Mouse (Mus musculus) forebrain, embryonic 14.5 days (tissue): ENCODE results near the gene Spint2. TPM values are rescaled to one million over a fixed set of nuclear protein-coding genes. Genes with fewer than 3 reads are reported as not detected.

Experiments
- ATAC-seq: fragments of 200-750 bp; cut with Nextera tagmentation; 2 replicates; pipeline ENCODE4 v1.8.0; 2017; ENCODE audit warnings: mild to moderate bottlenecking, moderate library complexity
- DNase-seq: peaks from one replicate; pipeline ENCODE4 v3.0.0-alpha.2; 2015; ENCODE audit warnings: low spot score
- H3K27ac ChIP-seq: fragments of 300-500 bp; sonication (generic); 2 replicates; pipeline ENCODE4 v1.5.1; 2014; ENCODE audit warnings: low read depth, mild to moderate bottlenecking, control low read depth, low read length, moderate library complexity
- H3K27me3 ChIP-seq: fragments of 300-500 bp; sonication (generic); replicated peaks from 2 replicates; pipeline ENCODE4 v1.6.1; 2014; ENCODE audit warnings: low read length, control low read depth, mixed read lengths; ENCODE audit not compliant: control insufficient read depth, insufficient read depth
- H3K36me3 ChIP-seq: fragments of 300-500 bp; sonication (generic); 2 replicates; pipeline ENCODE4 v1.6.1; 2014; ENCODE audit warnings: low read length, control low read depth; ENCODE audit not compliant: control insufficient read depth, insufficient read depth
- H3K4me1 ChIP-seq: fragments of 300-500 bp; sonication (generic); 2 replicates; pipeline ENCODE4 v1.6.1; 2014; ENCODE audit warnings: antibody characterized with exemption, low read length, control low read depth; ENCODE audit not compliant: control insufficient read depth, insufficient read depth
- H3K4me2 ChIP-seq: fragments of 300-500 bp; sonication (generic); 2 replicates; pipeline ENCODE4 v1.6.1; 2014; ENCODE audit warnings: mild to moderate bottlenecking, control low read depth, low read length
- H3K4me3 ChIP-seq: fragments of 300-500 bp; sonication (generic); 2 replicates; pipeline ENCODE4 v1.5.1; 2014; ENCODE audit warnings: low read depth, low read length, control low read depth
- H3K9ac ChIP-seq: fragments of 300-500 bp; sonication (generic); 2 replicates; pipeline ENCODE4 v1.6.1; 2014; ENCODE audit warnings: mild to moderate bottlenecking, low read length, control low read depth, moderate library complexity
- H3K9me3 ChIP-seq: fragments of 300-500 bp; sonication (generic); replicated peaks from 2 replicates; pipeline ENCODE4 v1.6.1; 2016; ENCODE audit warnings: low read length, control low read depth, mixed read lengths; ENCODE audit not compliant: control insufficient read depth
- WGBS: fragments of 180-500 bp; shearing (Covaris S2); extraction: QIAGEN DNeasy Blood & Tissue Kit; methylation state at CpG from one replicate; pipeline ENCODE4 v1.1.7; 2014; 5-methylcytosine and 5-hydroxymethylcytosine counted together
- polyA plus RNA-seq: library from polyadenylated mRNA; unstranded; fragments of >200 nt; fragmentation: Nextera tagmentation; extraction: Ambion mirVana; gene quantifications from 2 replicates; pipeline ENCODE4 v1.2.1, GENCODE M21; 2014

The Spint2 gene
- polyA plus RNA-seq, result 46.6 and 51.3 TPM in 2 replicates

- no peaks in the 10 kb centered on the region for H3K9me3 ChIP-seq
- H3K27me3 ChIP-seq, result peaks cover 13% of the 10 kb centered on the region
- peak within 1 kb of the TSS; percentile 51 for H3K4me3 ChIP-seq
- no peak within 1 kb of the TSS for H3K27ac ChIP-seq
- H3K36me3 ChIP-seq, result no peaks in the 10 kb centered on the region
- peak within 1 kb of the TSS; percentile 65 for H3K9ac ChIP-seq
- DNase-seq (peak; percentile 42), ATAC-seq (peak; percentile 80)
- H3K4me2 ChIP-seq, result peak within 1 kb of the TSS; percentile 99
- peaks cover 8% of the 10 kb centered on the region; the same call in 1 of the 2 replicates for H3K4me1 ChIP-seq
- WGBS, result under 1% methylated on average over 80 of the region's 80 CpGs
Observed at GRCm38 (mm10) chr7:29281201-29282073, at the start of gene Spint2. Gene Spint2 (minus strand): TSS chr7:29281912.

- no peaks in the 10 kb centered on the region for H3K27me3 ChIP-seq
- no peak overlapping the region for H3K4me3 ChIP-seq
- H3K4me1 ChIP-seq, result no peaks in the 10 kb centered on the region
- H3K4me2 ChIP-seq, result no peak overlapping the region
- no peak overlapping the region for H3K27ac ChIP-seq
- no peak overlapping the region for H3K9ac ChIP-seq
- peaks cover 52% of the 10 kb centered on the region for H3K36me3 ChIP-seq
- H3K9me3 ChIP-seq, result no peaks in the 10 kb centered on the region
- DNase-seq (no peak), ATAC-seq (no peak)
- 91% methylated on average over 16 of the region's 16 CpGs for WGBS
Observed at GRCm38 (mm10) chr7:29328984-29329383, 47.3 kb upstream of the Spint2 start.

GRCm38 (mm10) chr7:29327087-29327486 lies 45.4 kb upstream of the Spint2 start:
- WGBS, result 90% methylated on average over 6 of the region's 6 CpGs
- H3K36me3 ChIP-seq, result peaks cover 55% of the 10 kb centered on the region
- H3K9ac ChIP-seq, result no peak overlapping the region
- no peak overlapping the region for H3K4me3 ChIP-seq
- no peak overlapping the region for H3K27ac ChIP-seq
- H3K4me1 ChIP-seq, result no peaks in the 10 kb centered on the region
- H3K9me3 ChIP-seq, result no peaks in the 10 kb centered on the region
- H3K4me2 ChIP-seq, result no peak overlapping the region
- no peaks in the 10 kb centered on the region for H3K27me3 ChIP-seq
- DNase-seq (no peak), ATAC-seq (no peak)

- H3K36me3 ChIP-seq, result peaks cover 32% of the 10 kb centered on the region
- H3K4me3 ChIP-seq, result no peak overlapping the region
- H3K4me1 ChIP-seq, result peaks cover 50% of the 10 kb centered on the region
- DNase-seq (peak; percentile 49), ATAC-seq (no peak)
- H3K27ac ChIP-seq, result peak overlapping the region; percentile 96
- H3K4me2 ChIP-seq, result peak overlapping the region; percentile 40
- WGBS, result 7% methylated on average over 19 of the region's 19 CpGs
- no peaks in the 10 kb centered on the region for H3K9me3 ChIP-seq
- H3K9ac ChIP-seq, result peak overlapping the region; percentile 49; the same call in 1 of the 2 replicates
- H3K27me3 ChIP-seq, result no peaks in the 10 kb centered on the region
Observed at GRCm38 (mm10) chr7:29319337-29320307, 37.9 kb upstream of the Spint2 start.

- peak overlapping the region; percentile 96 for H3K27ac ChIP-seq
- no peaks in the 10 kb centered on the region for H3K27me3 ChIP-seq
- H3K9me3 ChIP-seq, result no peaks in the 10 kb centered on the region
- H3K4me1 ChIP-seq, result peaks cover 62% of the 10 kb centered on the region
- H3K9ac ChIP-seq, result peak overlapping the region; percentile 49; the same call in 1 of the 2 replicates
- no peak overlapping the region for H3K4me3 ChIP-seq
- DNase-seq, result peak; percentile 72
- WGBS, result 5% methylated on average over 18 of the region's 18 CpGs
- H3K36me3 ChIP-seq, result peaks cover 34% of the 10 kb centered on the region
- H3K4me2 ChIP-seq, result peak overlapping the region; percentile 40
- peak; percentile 27 for ATAC-seq
Observed at GRCm38 (mm10) chr7:29318115-29318911, 36.6 kb upstream of the Spint2 start.

GRCm38 (mm10) chr7:29317558-29317957 lies 35.8 kb upstream of the Spint2 start:
- H3K4me3 ChIP-seq, result no peak overlapping the region; the same call in 1 of the 2 replicates
- peak overlapping the region; percentile 96 for H3K27ac ChIP-seq
- H3K27me3 ChIP-seq, result no peaks in the 10 kb centered on the region
- ATAC-seq, result peak; percentile 69
- peak overlapping the region; percentile 29; the same call in 1 of the 2 replicates for H3K9ac ChIP-seq
- peak overlapping the region; percentile 40 for H3K4me2 ChIP-seq
- 0% methylated on average over 2 of the region's 2 CpGs for WGBS
- no peaks in the 10 kb centered on the region for H3K9me3 ChIP-seq
- peaks cover 40% of the 10 kb centered on the region for H3K36me3 ChIP-seq
- peak; percentile 94 for DNase-seq
- H3K4me1 ChIP-seq, result peaks cover 66% of the 10 kb centered on the region

- ATAC-seq (peak; percentile 59), DNase-seq (peak; percentile 87)
- Histone ChIP-seq H3K9me3 (no peaks in the 10 kb centered on the region), H3K36me3 (peaks cover 43% of the 10 kb centered on the region), H3K9ac (peak overlapping the region; percentile 29; the same call in 1 of the 2 replicates), H3K27ac (peak overlapping the region; percentile 96), H3K4me1 (peaks cover 66% of the 10 kb centered on the region), H3K4me3 (no peak overlapping the region), H3K27me3 (no peaks in the 10 kb centered on the region), H3K4me2 (peak overlapping the region; percentile 40)
- 4% methylated on average over 10 of the region's 10 CpGs for WGBS
Observed at GRCm38 (mm10) chr7:29316976-29317375, 35.3 kb upstream of the Spint2 start.
